Comparison of ENCODE assay signal across 24 mouse cellular contexts in genomic region chr7:84362711-84363110, GRCm38 (mm10). TPM values are rescaled to one million over a fixed set of nuclear protein-coding genes. Genes with fewer than 3 reads are reported as not detected.
A peak's percentile ranks its signal among the peaks of the same experiment; 100 is the strongest.
DNase-seq lines count a peak whose midpoint lies in the region; ATAC-seq lines count a peak whose summit lies in the region.
"Had no signal": no experiment of that assay in that cellular context is flagged by ENCODE, and none has a peak within 500 bp of the region (broad histone marks: within the 10 kb centered on the region; RNA-seq: fewer than 3 reads in every experiment).

No protein-coding gene starts in this region.

- H3K4me2 ChIP-seq in kidney, embryonic 14.5 days (replicated peaks; ENCODE audit: low read depth, low read length): no peak overlapping the region
- no peak overlapping the region for H3K4me2 ChIP-seq in midbrain, embryonic 11.5 days
- H3K4me2 ChIP-seq: embryonic facial prominence, embryonic 12.5 days; forebrain, embryonic 12.5 days; heart, embryonic 11.5 days; intestine, embryonic 15.5 days; limb, embryonic 12.5 days; liver, embryonic 11.5 days had no signal

- H3K36me3 ChIP-seq in kidney, embryonic 14.5 days (ENCODE audit: control insufficient read depth, insufficient read depth, low read length): no peaks in the 10 kb centered on the region
- H3K36me3 ChIP-seq in midbrain, embryonic 11.5 days (ENCODE audit: control insufficient read depth, insufficient read depth, low read length): 0 out of 2 replicates have a peak, but pooled peaks cover 7% of the 10 kb centered on the region
- H3K36me3 ChIP-seq in midbrain, embryonic 10.5 days: peaks cover 59% of the 10 kb centered on the region
- H3K36me3 ChIP-seq: intestine, embryonic 15.5 days had no signal

- no peaks in the 10 kb centered on the region for H3K9me3 ChIP-seq in kidney, embryonic 14.5 days (ENCODE audit: control insufficient read depth, low read length)
- H3K9me3 ChIP-seq in midbrain, embryonic 11.5 days (ENCODE audit: control insufficient read depth, low read length): no peaks in the 10 kb centered on the region
- no peaks in the 10 kb centered on the region for H3K9me3 ChIP-seq in midbrain, embryonic 10.5 days (replicated peaks)
- H3K9me3 ChIP-seq: embryonic facial prominence, embryonic 12.5 days; forebrain, embryonic 12.5 days; hindbrain, embryonic 10.5 days; intestine, embryonic 15.5 days; limb, embryonic 12.5 days had no signal

- ATAC-seq in kidney, embryonic 14.5 days (ENCODE audit: low FRiP score, low TSS enrichment): no peak
- no peak for ATAC-seq in midbrain, embryonic 11.5 days (ENCODE audit: low FRiP score)
- ATAC-seq: hindbrain, embryonic 16.5 days; intestine, embryonic 15.5 days; liver, postnatal 0 days; lung, postnatal 0 days had no signal

- DNase-seq in kidney, adult 11 months: peak; percentile 14
- DNase-seq in midbrain, embryonic 11.5 days (ENCODE audit: low spot score, missing footprints): peak; percentile 57
- no peak for DNase-seq in midbrain, embryonic 10.5 days (ENCODE audit: low spot score)
- DNase-seq in brain, adult 2 months (ENCODE audit: low read depth, low spot score): peak; percentile 44
- DNase-seq in heart, adult 11 months: no peak
- no peak for DNase-seq in gastrocnemius, postnatal 36 days
- DNase-seq: adrenal gland, adult 8-10 months; cerebellum, adult 18-20 months; cerebellum, postnatal 14 days; gastrocnemius, adult 2 months; liver, postnatal 0 days; thymus, postnatal 14 days had no signal

- intact Hi-C loops in gastrocnemius, postnatal 36 days (cut with DNase I): no loop called here

- no peak overlapping the region for H3K9ac ChIP-seq in kidney, embryonic 14.5 days (ENCODE audit: low read depth, low read length)
- H3K9ac ChIP-seq in midbrain, embryonic 11.5 days (ENCODE audit: low read length): no peak overlapping the region
- H3K9ac ChIP-seq: embryonic facial prominence, embryonic 12.5 days; forebrain, embryonic 12.5 days; intestine, embryonic 15.5 days; limb, embryonic 12.5 days; liver, postnatal 0 days had no signal

- H3K27ac ChIP-seq in kidney, embryonic 14.5 days (ENCODE audit: low read depth, low read length): no peak overlapping the region
- no peak overlapping the region for H3K27ac ChIP-seq in midbrain, embryonic 11.5 days (ENCODE audit: low read depth, low read length)
- no peak overlapping the region for H3K27ac ChIP-seq in midbrain, embryonic 10.5 days (replicated peaks)
- H3K27ac ChIP-seq: embryonic facial prominence, embryonic 12.5 days; forebrain, embryonic 12.5 days; gastrocnemius, adult 2 months; hindbrain, embryonic 10.5 days; intestine, embryonic 15.5 days; limb, embryonic 12.5 days; macrophage had no signal

- 40% methylated on average over 2 of the region's 2 CpGs for WGBS in kidney, embryonic 14.5 days
- 57% methylated on average over 2 of the region's 2 CpGs for WGBS in midbrain, embryonic 11.5 days
- 64% methylated on average over 2 of the region's 2 CpGs for WGBS in midbrain, embryonic 10.5 days

- peaks cover 6% of the 10 kb centered on the region for H3K4me1 ChIP-seq in kidney, embryonic 14.5 days (ENCODE audit: control insufficient read depth, insufficient read depth, low read length)
- peaks cover 6% of the 10 kb centered on the region; the same call in 1 of the 2 replicates for H3K4me1 ChIP-seq in midbrain, embryonic 11.5 days (ENCODE audit: control insufficient read depth, insufficient read depth, low read length)
- H3K4me1 ChIP-seq in midbrain, embryonic 10.5 days: peaks cover 19% of the 10 kb centered on the region
- H3K4me1 ChIP-seq: embryonic facial prominence, embryonic 12.5 days; intestine, embryonic 15.5 days; limb, embryonic 12.5 days had no signal

- H3K27me3 ChIP-seq in kidney, embryonic 14.5 days (ENCODE audit: control insufficient read depth, insufficient read depth, low read length): no peaks in the 10 kb centered on the region
- H3K27me3 ChIP-seq in midbrain, embryonic 11.5 days (ENCODE audit: control insufficient read depth, insufficient read depth, low read length): no peaks in the 10 kb centered on the region
- H3K27me3 ChIP-seq in midbrain, embryonic 10.5 days (ENCODE audit: low read depth, poor library complexity, severe bottlenecking): no peaks in the 10 kb centered on the region
- H3K27me3 ChIP-seq: embryonic facial prominence, embryonic 12.5 days; forebrain, embryonic 12.5 days; intestine, embryonic 15.5 days; limb, embryonic 12.5 days had no signal

- no peak overlapping the region for H3K4me3 ChIP-seq in kidney, embryonic 14.5 days (ENCODE audit: low read length)
- H3K4me3 ChIP-seq in midbrain, embryonic 11.5 days (ENCODE audit: low read depth, low read length): no peak overlapping the region
- H3K4me3 ChIP-seq in midbrain, embryonic 10.5 days: no peak overlapping the region
- H3K4me3 ChIP-seq: embryonic facial prominence, embryonic 12.5 days; erythroblast, embryonic 14.5 days; forebrain, embryonic 12.5 days; gastrocnemius, adult 2 months; hindbrain, embryonic 10.5 days; intestine, embryonic 15.5 days; limb, embryonic 12.5 days had no signal

RNA-seq across cellular contexts. Expression of gene Arnt2, which starts 47.3 kb away (rescaled TPM):
- polyA plus RNA-seq in kidney, embryonic 14.5 days (2014; fragmentation: Nextera tagmentation; extraction: Ambion mirVana): 8.6 and 10.5 TPM in 2 replicates
- polyA plus RNA-seq in midbrain, embryonic 11.5 days (2014; fragmentation: Nextera tagmentation; extraction: Ambion mirVana): 34.9 and 36.4 TPM in 2 replicates
- polyA plus RNA-seq in midbrain, embryonic 10.5 days (2016; fragmentation: Nextera tagmentation; extraction: Ambion mirVana): 24.0 and 36.1 TPM in 2 replicates
- total RNA-seq in gastrocnemius, postnatal 36 days (2021): 1 to 10 TPM in 1 of 2 experiments, under 1 TPM in 1; 0.59 to 1.6 TPM
- polyA plus RNA-seq: erythroblast, embryonic 14.5 days; liver, postnatal 0 days had no signal

Comparison
In these comparisons a context has a peak if more than half of its experiments do, and no peak if none do; other contexts are left out.
1. DNase-seq: peak in kidney, adult 11 months (single experiment), midbrain, embryonic 11.5 days (single experiment) and brain, adult 2 months (single experiment); none in midbrain, embryonic 10.5 days (single experiment), heart, adult 11 months (single experiment) and gastrocnemius, postnatal 36 days (0 of 2).